Mouse (Mus musculus): ENCODE results near the gene Atp2b4.

- no peak for TF ChIP-seq CTCF (IDR thresholded peaks at IDR 0.05; ENCODE audit: control insufficient read depth, insufficient read depth, insufficient replicate concordance, low read depth, low read length)
- no peak for TF ChIP-seq POLR2A (IDR thresholded peaks at IDR 0.05; ENCODE audit: control insufficient read depth, low read depth, low read length)
Observed at GRCm38 (mm10) chr1:133710895-133711294, 89.9 kb downstream of the Atp2b4 start.
